Mouse (Mus musculus) cerebellum, adult 2 months (tissue): ENCODE results near the gene Snap91.

Experiments
- CTCF ChIP-seq: fragments of 200-500 bp; IDR thresholded peaks from 2 replicates; pipeline ENCODE4 v1.5.1; 2011; ENCODE audit warnings: low read depth, mild to moderate bottlenecking, control low read depth, low read length, moderate library complexity, borderline replicate concordance; ENCODE audit not compliant: insufficient read depth
- POLR2A ChIP-seq: fragments of 200-500 bp; IDR thresholded peaks from 2 replicates; pipeline ENCODE4 v1.6.1; 2011; ENCODE audit warnings: low read length, control low read depth, borderline replicate concordance; ENCODE audit not compliant: insufficient read depth

GRCm38 (mm10) chr9:86789186-86789585, 91.3 kb downstream of the Snap91 start:
- no peak for TF ChIP-seq CTCF
- TF ChIP-seq POLR2A = no peak
